Mouse (Mus musculus): ENCODE measurements around the gene C1ql4.

The C1ql4 gene

GRCm38 (mm10) chr15:99087253-99088075 lies at the start of gene C1ql4:
TSS of gene C1ql4 (minus strand) at chr15:99087817.
- no peak for DNase-seq (ENCODE audit: low read depth, low spot score)

- no peak for DNase-seq (ENCODE audit: low read depth, low spot score)
Measured at GRCm38 (mm10) chr15:99129956-99130910, 42.6 kb upstream of the C1ql4 start.

- no peak for DNase-seq (ENCODE audit: low read depth, low spot score)
Measured at GRCm38 (mm10) chr15:99129441-99129840, 41.8 kb upstream of the C1ql4 start.

DNA sequence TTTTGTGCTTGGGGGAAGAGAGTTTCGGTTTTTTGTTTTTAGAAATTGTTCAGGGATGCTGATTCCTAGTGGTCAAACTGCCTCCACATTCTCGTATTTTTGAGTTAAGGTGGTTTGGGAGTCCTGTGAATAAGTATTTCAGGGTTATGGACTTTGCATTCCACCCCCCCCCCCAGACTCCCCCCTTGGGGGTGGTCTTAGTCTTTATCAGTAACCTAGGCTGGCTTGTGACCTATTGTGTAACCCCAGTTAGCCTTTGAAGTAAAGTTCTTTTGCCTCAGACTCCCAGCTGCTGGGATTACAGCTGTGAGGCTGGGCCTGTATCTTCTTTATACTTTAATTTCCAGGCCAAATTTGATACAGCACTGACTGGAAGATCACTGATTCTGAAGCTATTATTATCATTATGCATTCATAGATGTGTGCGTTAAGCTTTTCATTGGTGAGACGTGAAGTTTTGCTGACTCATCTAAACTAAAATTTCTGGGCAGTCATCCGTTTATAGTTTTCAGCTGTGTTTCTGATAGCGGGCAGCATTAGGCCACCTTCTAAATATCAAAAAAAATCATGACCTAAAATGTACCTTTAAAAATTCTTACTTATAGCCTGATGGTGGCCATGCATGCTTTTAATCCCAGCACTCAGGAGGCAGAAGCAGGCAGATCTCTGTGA lies 40.4 kb upstream of the C1ql4 start:
- no peak for DNase-seq (ENCODE audit: low read depth, low spot score)

DNA sequence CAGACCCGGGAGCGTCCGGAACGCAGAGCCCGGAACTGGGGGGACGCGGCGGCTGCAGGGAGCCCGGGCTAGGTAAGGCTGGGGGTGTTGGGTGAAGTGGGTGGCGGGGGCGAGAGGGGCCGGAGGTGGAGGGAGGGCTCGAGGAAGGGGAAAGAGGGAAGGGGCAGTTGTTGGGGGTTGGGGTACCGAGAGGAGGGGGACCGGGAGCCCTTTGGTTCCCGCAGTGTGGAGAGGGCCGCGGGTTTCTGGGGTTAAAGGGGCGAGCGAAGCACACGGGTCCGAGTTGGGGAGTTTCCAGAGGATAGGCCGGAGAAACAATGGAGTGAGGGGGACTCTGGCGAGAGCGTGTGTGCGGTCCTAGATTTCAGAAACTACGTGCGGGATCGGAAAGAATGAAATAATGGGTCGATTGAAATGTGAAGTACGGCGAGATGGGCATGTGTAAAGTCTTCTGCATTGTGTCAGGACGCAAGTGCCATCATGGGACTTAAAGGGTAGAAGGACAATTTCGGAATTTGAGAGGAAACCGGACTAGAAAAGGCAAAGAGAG lies 39.3 kb upstream of the C1ql4 start:
- peak; percentile 28 for DNase-seq (ENCODE audit: low read depth, low spot score)

- peak; percentile 92 for DNase-seq (ENCODE audit: low read depth, low spot score)
Measured at GRCm38 (mm10) chr15:99126081-99126815, 38.6 kb upstream of the C1ql4 start.

DNA sequence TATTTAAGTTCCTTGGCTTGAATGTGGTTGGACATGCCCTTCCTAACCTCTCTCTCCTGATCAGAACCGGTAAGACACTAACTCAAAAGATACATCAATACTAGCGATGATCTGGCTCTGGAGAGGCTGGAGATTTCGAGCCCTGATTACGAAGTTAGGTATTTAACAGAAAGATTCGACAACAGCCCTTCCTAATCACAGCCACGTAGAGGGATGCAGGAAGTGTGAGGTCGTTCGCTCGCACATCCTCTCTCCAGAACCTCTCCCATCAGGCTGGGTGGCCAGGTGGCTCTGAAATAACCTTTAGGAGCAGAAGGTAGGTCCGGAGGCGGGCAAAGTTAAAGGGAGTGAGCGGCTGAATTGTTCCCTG lies 38.1 kb upstream of the C1ql4 start, which contains the start of gene Spats2:
Gene Spats2 (plus strand): TSS at position 206 of the 370 bp plus-strand sequence.
- no peak for DNase-seq (ENCODE audit: low read depth, low spot score)

DNA sequence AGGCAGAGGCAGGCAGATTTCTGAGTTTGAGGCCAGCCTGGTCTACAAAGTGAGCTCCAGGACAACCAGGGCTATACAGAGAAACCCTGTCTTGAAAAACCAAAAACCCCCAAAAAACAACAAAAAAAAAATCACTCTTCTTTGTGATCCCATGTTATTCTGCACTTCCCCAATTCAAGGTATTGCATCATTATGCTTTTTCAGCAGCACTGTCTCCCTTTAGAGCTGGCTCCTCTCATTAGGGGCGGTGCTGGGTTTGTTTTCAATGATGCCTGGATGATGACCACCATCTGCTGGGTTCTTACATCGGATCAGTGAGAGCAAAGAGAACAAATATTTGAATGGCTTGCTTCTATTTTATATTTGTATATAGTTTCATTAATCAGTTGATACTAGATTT lies 35.0 kb upstream of the C1ql4 start:
- DNase-seq (ENCODE audit: low read depth, low spot score) = no peak

DNA sequence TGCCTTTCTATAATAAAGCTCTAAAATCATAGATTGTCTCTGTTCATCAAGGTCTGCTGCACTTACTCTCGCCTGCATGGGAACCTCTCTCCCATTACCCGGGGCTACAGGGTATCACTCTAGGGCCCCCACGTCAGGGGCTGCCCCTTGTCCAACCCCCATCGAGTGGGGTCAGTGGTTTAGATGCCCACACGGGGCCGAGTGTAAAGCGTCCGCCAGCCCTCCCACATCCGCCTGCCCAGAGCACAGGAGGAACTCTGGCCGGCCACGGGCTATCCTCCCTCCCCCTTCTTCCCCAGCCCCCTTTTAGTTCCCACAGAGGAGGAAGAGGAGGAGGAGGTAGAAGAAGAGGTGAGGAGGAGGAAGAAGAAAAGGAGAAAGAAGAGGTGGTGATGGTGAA lies 33.2 kb upstream of the C1ql4 start:
- no peak for DNase-seq (ENCODE audit: low read depth, low spot score)

GRCm38 (mm10) chr15:99116539-99116938 lies 28.9 kb upstream of the C1ql4 start:
- DNase-seq (ENCODE audit: low read depth, low spot score) = no peak

DNA sequence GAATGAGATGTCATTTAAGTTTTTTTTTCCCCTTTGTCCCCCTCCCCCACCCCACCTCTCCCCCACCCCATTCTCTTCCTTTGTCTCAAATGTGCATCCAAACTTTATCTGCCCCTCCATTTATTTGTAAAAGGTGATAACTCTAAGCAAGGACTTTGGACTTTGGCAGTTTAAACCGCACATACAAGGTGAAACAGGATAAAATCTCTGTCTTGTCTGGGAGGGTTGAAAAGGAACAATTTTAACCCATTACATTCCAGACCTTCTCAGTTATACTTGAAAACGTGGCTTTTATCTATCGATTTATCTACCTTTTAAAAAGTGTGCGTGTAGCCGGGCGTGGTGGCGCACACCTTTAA lies 27.4 kb upstream of the C1ql4 start:
- no peak for DNase-seq (ENCODE audit: low read depth, low spot score)

- DNase-seq (ENCODE audit: low read depth, low spot score) = no peak
Measured at GRCm38 (mm10) chr15:99114312-99115064, 26.9 kb upstream of the C1ql4 start.

DNA sequence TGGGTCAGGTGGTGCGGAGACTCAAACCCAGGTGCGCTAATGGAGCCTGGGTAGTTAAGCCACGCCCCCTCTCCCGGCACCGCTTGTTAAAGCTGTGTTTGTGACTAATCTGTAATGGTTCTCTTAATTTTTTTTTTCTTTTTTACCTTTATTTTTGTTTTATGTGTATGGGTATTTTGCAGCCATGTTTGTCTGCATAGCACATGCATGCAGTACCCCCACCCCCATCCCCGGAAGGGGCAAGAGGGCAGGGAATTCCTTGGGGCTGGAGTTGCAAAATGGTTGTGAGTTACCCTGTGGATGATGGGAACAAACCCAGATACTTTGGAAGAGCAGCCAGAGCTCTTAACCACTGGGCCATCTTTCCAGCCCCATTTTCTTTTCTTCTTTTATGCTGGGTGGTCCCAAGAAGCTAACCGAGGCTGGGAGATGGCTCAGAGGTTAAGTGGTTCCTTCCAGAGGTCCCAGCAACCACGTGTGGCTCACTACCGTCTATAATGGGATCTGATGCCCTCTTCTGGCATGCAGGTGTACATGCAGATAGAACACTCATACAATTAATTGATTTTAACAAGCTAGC lies 25.9 kb upstream of the C1ql4 start:
- no peak for DNase-seq (ENCODE audit: low read depth, low spot score)

DNA sequence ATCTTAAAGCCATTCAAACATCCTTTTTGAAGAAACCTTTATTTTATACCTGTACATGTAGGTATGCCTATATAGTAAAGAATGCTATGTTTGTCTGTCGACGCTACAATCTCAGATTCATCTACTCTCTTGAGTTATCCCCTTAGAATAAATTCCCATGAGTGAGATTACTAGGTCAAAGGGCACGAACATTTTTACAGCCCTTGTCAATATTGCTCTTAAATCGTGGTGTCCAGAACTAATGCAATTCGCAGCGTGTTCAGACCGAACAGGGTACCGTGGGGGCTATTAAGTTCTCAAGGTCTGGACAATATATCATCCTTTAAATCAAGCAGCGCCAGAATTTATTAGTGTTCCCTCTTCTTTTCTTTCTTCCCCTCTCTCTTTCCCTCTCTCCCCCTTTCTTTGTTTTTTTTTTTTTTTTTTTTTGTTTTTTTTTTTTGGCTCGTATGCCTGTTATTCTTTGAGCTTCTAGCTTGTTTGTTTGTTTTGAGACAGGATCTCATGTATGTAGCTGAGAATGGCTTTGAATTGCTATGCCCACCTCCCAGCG lies 25.3 kb upstream of the C1ql4 start:
- no peak for DNase-seq (ENCODE audit: low read depth, low spot score)

DNA sequence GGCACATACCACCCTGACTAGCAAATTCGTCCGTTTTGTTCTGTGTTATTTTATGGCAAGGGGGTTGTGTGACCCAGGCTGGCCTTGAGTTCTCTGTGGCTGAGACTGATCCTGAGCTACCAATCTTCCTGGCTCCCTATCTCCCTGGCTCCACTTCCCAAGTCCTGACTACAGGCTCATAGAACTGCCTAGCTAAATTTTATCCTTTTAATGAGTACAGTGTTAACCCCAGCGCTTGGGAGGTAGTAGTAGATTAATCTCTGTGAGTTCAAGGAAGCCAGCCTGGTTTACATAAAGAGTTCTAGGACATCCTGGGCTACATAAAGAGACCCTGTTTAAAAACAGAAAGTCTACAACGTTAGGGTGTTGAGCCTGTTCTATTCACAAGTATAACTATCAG lies 24.2 kb upstream of the C1ql4 start:
- no peak for DNase-seq (ENCODE audit: low read depth, low spot score)

DNA sequence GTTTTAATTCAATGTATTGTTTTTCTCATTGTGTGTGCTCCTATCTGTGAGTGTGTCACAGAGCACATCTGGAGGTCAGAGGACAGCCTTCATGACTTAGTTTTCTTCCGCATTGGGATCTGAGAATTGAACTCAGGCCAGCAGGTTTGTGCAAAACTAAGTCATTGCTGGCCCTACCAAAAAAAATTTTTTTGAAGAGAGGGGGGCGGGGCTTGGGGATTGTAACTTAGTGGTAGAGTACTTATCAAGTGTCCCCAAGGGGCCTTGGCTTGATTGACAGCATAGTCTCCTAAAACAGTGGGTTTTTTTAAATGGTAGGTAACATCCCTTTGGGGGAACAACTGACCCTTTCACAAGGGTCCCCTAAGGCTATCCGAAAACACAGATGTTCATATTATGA lies 23.5 kb upstream of the C1ql4 start:
- DNase-seq (ENCODE audit: low read depth, low spot score) = no peak

- DNase-seq (ENCODE audit: low read depth, low spot score) = no peak
Measured at GRCm38 (mm10) chr15:99107866-99108265, 20.2 kb upstream of the C1ql4 start.

DNA sequence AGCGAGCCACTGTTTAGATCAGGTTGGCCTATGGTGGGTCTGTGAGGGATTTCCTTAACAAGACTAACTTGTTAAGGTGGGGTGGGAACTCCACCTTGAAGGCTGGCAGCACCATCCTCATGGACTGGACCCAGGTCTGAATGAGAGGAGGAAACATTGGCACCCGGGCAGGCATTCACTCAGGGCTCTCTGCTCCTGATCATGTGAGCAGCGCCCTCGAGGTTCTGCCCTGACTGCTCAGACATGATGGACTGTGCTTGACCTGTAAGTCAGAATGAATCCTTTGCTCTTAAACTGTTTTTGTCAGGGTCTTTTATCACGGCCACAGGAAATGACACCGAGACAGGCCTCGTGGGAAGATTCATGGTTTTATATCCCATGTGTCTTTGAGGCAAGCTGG lies 17.6 kb upstream of the C1ql4 start:
- no peak for DNase-seq (ENCODE audit: low read depth, low spot score)

DNA sequence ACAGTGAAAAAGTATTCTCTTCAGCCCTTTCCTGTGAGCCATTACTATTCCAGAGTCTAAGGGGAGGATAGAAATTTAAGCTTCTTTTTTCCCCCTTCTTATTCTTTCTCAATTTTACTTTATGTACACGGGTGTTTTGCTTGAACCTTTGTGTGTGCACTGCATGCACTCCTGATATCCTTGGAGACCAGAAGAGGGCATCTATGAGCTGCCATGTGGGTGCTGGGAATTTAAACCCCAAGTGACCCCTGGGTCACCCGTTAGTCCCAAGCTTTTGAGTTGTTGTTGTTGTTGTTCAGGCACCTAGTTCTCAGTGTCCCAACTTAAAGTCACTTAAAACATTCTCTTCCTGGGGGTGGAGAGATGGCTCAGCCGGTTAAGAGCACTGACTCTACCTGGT lies 12.4 kb upstream of the C1ql4 start:
- no peak for DNase-seq (ENCODE audit: low read depth, low spot score)

GRCm38 (mm10) chr15:99099139-99099556 lies 11.5 kb upstream of the C1ql4 start:
- peak; percentile 47 for DNase-seq (ENCODE audit: low read depth, low spot score)
